Comparison of ENCODE assay signal across 15 mouse cellular contexts in the genomic region with DNA sequence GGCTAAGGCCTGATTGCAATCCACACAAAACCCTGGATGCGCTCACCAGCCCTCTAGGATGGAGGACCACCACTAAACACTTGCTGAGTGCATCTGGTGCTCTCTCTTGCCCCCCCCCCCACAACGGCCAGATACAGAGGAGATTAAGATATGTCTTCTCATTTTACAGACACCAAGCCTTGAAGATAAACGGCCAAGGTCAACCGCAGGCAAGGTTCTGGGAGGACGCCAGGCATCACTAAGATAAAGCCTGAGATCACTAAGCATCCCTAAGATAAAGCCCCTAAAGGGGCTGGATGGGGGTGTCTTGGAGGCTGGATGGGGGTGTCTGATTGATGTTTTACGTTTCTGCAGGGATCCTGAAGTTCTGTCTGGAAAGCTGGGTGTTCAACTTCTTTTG. TPM values are rescaled to one million over a fixed set of nuclear protein-coding genes. Genes with fewer than 3 reads are reported as not detected.
DNase-seq lines count a peak whose midpoint lies in the region; ATAC-seq and TF ChIP-seq lines count a peak whose summit lies in the region.
"Had no signal": no experiment of that assay in that cellular context is flagged by ENCODE, and none has a peak within 500 bp of the region (broad histone marks: within the 10 kb centered on the region; RNA-seq: fewer than 3 reads in every experiment).

No protein-coding gene starts in this region.

- peaks cover 46% of the 10 kb centered on the region for H3K4me1 ChIP-seq in heart, embryonic 10.5 days
- peaks cover 21% of the 10 kb centered on the region for H3K4me1 ChIP-seq in heart, embryonic 11.5 days (ENCODE audit: control insufficient read depth, insufficient read depth, low read length)
- peaks cover 50% of the 10 kb centered on the region for H3K4me1 ChIP-seq in limb, embryonic 12.5 days (replicated peaks)
- peaks cover 64% of the 10 kb centered on the region for H3K4me1 ChIP-seq in limb, embryonic 10.5 days
- peaks cover 3% of the 10 kb centered on the region for H3K4me1 ChIP-seq in ES-Bruce4 (ENCODE audit: control insufficient read depth, insufficient read depth, low read length)
- H3K4me1 ChIP-seq in embryonic facial prominence, embryonic 10.5 days = peaks cover 65% of the 10 kb centered on the region

- 0 out of 2 replicates have a peak, but pooled peaks cover 5% of the 10 kb centered on the region for H3K9me3 ChIP-seq in heart, embryonic 10.5 days
- peaks cover 5% of the 10 kb centered on the region; the same call in 1 of the 2 replicates for H3K9me3 ChIP-seq in heart, embryonic 11.5 days (replicated peaks; ENCODE audit: control insufficient read depth, low read length)
- peaks cover 11% of the 10 kb centered on the region; the same call in 1 of the 2 replicates for H3K9me3 ChIP-seq in limb, embryonic 12.5 days
- no peaks in the 10 kb centered on the region; the same call in 1 of the 2 replicates for H3K9me3 ChIP-seq in limb, embryonic 10.5 days (replicated peaks)
- H3K9me3 ChIP-seq in ES-Bruce4 (replicated peaks; ENCODE audit: control insufficient read depth, insufficient read depth, low read length, poor library complexity, severe bottlenecking) = peaks cover 5% of the 10 kb centered on the region; the same call in 1 of the 2 replicates
- peaks cover 14% of the 10 kb centered on the region for H3K9me3 ChIP-seq in embryonic facial prominence, embryonic 10.5 days
- H3K9me3 ChIP-seq: liver, embryonic 13.5 days had no signal

- TF ChIP-seq CTCF in ES-Bruce4 (IDR thresholded peaks at IDR 0.05; ENCODE audit: low read depth, low read length) = no peak

- no peak for TF ChIP-seq EP300 in ES-Bruce4 (IDR thresholded peaks at IDR 0.05; ENCODE audit: insufficient read depth, low read depth, low read length)

- no peak overlapping the region for H3K4me2 ChIP-seq in heart, embryonic 11.5 days
- H3K4me2 ChIP-seq in limb, embryonic 12.5 days = peak overlapping the region; percentile 32; the same call in 1 of the 2 replicates

- no peaks in the 10 kb centered on the region for H3K36me3 ChIP-seq in heart, embryonic 10.5 days
- H3K36me3 ChIP-seq in heart, embryonic 11.5 days (ENCODE audit: control insufficient read depth, insufficient read depth, low read length) = no peaks in the 10 kb centered on the region
- no peaks in the 10 kb centered on the region for H3K36me3 ChIP-seq in limb, embryonic 12.5 days
- H3K36me3 ChIP-seq in limb, embryonic 10.5 days = no peaks in the 10 kb centered on the region; the same call in 1 of the 2 replicates
- no peaks in the 10 kb centered on the region for H3K36me3 ChIP-seq in ES-Bruce4 (ENCODE audit: control insufficient read depth, insufficient read depth, low read length, poor library complexity, severe bottlenecking)
- no peaks in the 10 kb centered on the region for H3K36me3 ChIP-seq in embryonic facial prominence, embryonic 10.5 days (replicated peaks)
- H3K36me3 ChIP-seq: heart, embryonic 13.5 days; hindbrain, embryonic 10.5 days; liver, embryonic 13.5 days had no signal

- ATAC-seq in heart, embryonic 11.5 days (replicated peaks; ENCODE audit: insufficient number of reproducible peaks, low FRiP score, low TSS enrichment) = no peak
- ATAC-seq in limb, embryonic 12.5 days (ENCODE audit: insufficient number of reproducible peaks, insufficient read depth, low FRiP score, low TSS enrichment, low read depth) = no peak
- ATAC-seq: activated CD4-positive, CD25-positive, alpha-beta regulatory T cell, adult 4 months; inflammation-experienced regulatory T-cells, adult 6 months had no signal

- TF ChIP-seq POLR2A in ES-Bruce4 (IDR thresholded peaks at IDR 0.05; ENCODE audit: insufficient read depth, low read length) = no peak

- peaks cover 34% of the 10 kb centered on the region for H3K27me3 ChIP-seq in heart, embryonic 10.5 days (ENCODE audit: insufficient read depth, poor library complexity, severe bottlenecking)
- peaks cover 26% of the 10 kb centered on the region for H3K27me3 ChIP-seq in heart, embryonic 11.5 days (ENCODE audit: control insufficient read depth, insufficient read depth, low read length)
- peaks cover 40% of the 10 kb centered on the region for H3K27me3 ChIP-seq in limb, embryonic 12.5 days
- peaks cover 49% of the 10 kb centered on the region for H3K27me3 ChIP-seq in limb, embryonic 10.5 days (ENCODE audit: low read depth, poor library complexity, severe bottlenecking)
- no peaks in the 10 kb centered on the region for H3K27me3 ChIP-seq in ES-Bruce4 (ENCODE audit: control insufficient read depth, insufficient read depth, low read length, poor library complexity, severe bottlenecking)
- H3K27me3 ChIP-seq in embryonic facial prominence, embryonic 10.5 days (replicated peaks; ENCODE audit: low read depth, poor library complexity, severe bottlenecking) = peaks cover 53% of the 10 kb centered on the region

- no peak overlapping the region for H3K27ac ChIP-seq in heart, embryonic 10.5 days
- no peak overlapping the region for H3K27ac ChIP-seq in heart, embryonic 11.5 days (ENCODE audit: low read depth, low read length)
- H3K27ac ChIP-seq in limb, embryonic 12.5 days = no peak overlapping the region
- no peak overlapping the region for H3K27ac ChIP-seq in limb, embryonic 10.5 days
- H3K27ac ChIP-seq in ES-Bruce4 (ENCODE audit: insufficient read depth, low read length) = peak overlapping the region; percentile 65
- H3K27ac ChIP-seq in embryonic facial prominence, embryonic 10.5 days (replicated peaks) = 0 out of 2 replicates have a peak overlapping the region, but pooled peaks have one; percentile 40
- H3K27ac ChIP-seq: heart, embryonic 13.5 days; liver, embryonic 13.5 days had no signal

- DNase-seq in heart, embryonic 10.5 days (ENCODE audit: low spot score) = no peak
- no peak for DNase-seq in limb, embryonic 10.5 days (ENCODE audit: low spot score)
- no peak for DNase-seq in embryonic facial prominence, embryonic 10.5 days (ENCODE audit: low spot score)
- no peak for DNase-seq in c-Kit-positive CD71-positive TER-119-positive erythroid progenitor cells, embryonic 14.5 days (ENCODE audit: low spot score)
- DNase-seq: left cerebral cortex, postnatal 4 days; liver, embryonic 13.5 days; right cerebral cortex, postnatal 4 days; thymus, postnatal 14 days had no signal

- no peak overlapping the region for H3K9ac ChIP-seq in heart, embryonic 11.5 days (ENCODE audit: low read depth, low read length)
- peak overlapping the region; percentile 42; the same call in 1 of the 2 replicates for H3K9ac ChIP-seq in limb, embryonic 12.5 days (replicated peaks)
- peak overlapping the region; percentile 43 for H3K9ac ChIP-seq in ES-Bruce4 (ENCODE audit: low read depth, poor library complexity, severe bottlenecking)
- H3K9ac ChIP-seq: liver, embryonic 13.5 days had no signal

- 25% methylated on average over 6 of the region's 6 CpGs for WGBS in heart, embryonic 10.5 days
- 29% methylated on average over 6 of the region's 6 CpGs for WGBS in heart, embryonic 11.5 days (ENCODE audit: insufficient replicate concordance)
- 68% methylated on average over 6 of the region's 6 CpGs for WGBS in limb, embryonic 12.5 days
- WGBS in limb, embryonic 10.5 days = 63% methylated on average over 6 of the region's 6 CpGs
- WGBS in embryonic facial prominence, embryonic 10.5 days = 74% methylated on average over 6 of the region's 6 CpGs

- 0 out of 2 replicates have a peak overlapping the region, but pooled peaks have one; percentile 36 for H3K4me3 ChIP-seq in heart, embryonic 10.5 days
- no peak overlapping the region for H3K4me3 ChIP-seq in heart, embryonic 11.5 days (ENCODE audit: low read depth, low read length)
- no peak overlapping the region for H3K4me3 ChIP-seq in limb, embryonic 12.5 days (replicated peaks)
- no peak overlapping the region for H3K4me3 ChIP-seq in limb, embryonic 10.5 days
- no peak overlapping the region for H3K4me3 ChIP-seq in ES-Bruce4 (ENCODE audit: low read depth, low read length)
- H3K4me3 ChIP-seq in embryonic facial prominence, embryonic 10.5 days = no peak overlapping the region
- H3K4me3 ChIP-seq: heart, embryonic 13.5 days; hindbrain, embryonic 10.5 days; liver, embryonic 13.5 days had no signal

RNA-seq across cellular contexts. Expression of a gene that starts 2.1 kb away (rescaled TPM):
- 0.60 and 1.5 TPM in 2 replicates for polyA plus RNA-seq in heart, embryonic 10.5 days (2016; fragmentation: Nextera tagmentation; extraction: Ambion mirVana)
- 0.55 and 0.79 TPM in 2 replicates for polyA plus RNA-seq in heart, embryonic 11.5 days (2014; fragmentation: Nextera tagmentation; extraction: Ambion mirVana)
- polyA plus RNA-seq in limb, embryonic 12.5 days (2016; fragmentation: Nextera tagmentation; extraction: Ambion mirVana) = 1.7 and 2.1 TPM in 2 replicates
- 1.4 and 1.9 TPM in 2 replicates for polyA plus RNA-seq in limb, embryonic 10.5 days (2016; fragmentation: Nextera tagmentation; extraction: Ambion mirVana)
- 3.4 and 5.3 TPM in 2 replicates for polyA plus RNA-seq in ES-Bruce4 (2011; ENCODE audit: insufficient read depth, insufficient read length, low read depth, missing spikeins)
- 2.3 and 3.8 TPM in 2 replicates for polyA plus RNA-seq in embryonic facial prominence, embryonic 10.5 days (2016; fragmentation: Nextera tagmentation; extraction: Ambion mirVana)
- polyA plus RNA-seq: activated CD4-positive, CD25-positive, alpha-beta regulatory T cell, adult 4 months; inflammation-experienced regulatory T-cells, adult 6 months had no signal

Comparison
In these comparisons a context has a peak if more than half of its experiments do, and no peak if none do; other contexts are left out.
1. H3K27ac ChIP-seq: peak in ES-Bruce4 (single experiment) and embryonic facial prominence, embryonic 10.5 days (single experiment); none in heart, embryonic 10.5 days (single experiment), heart, embryonic 11.5 days (single experiment), limb, embryonic 12.5 days (single experiment) and limb, embryonic 10.5 days (single experiment).